Mouse (Mus musculus) C2C12 (cell line): ENCODE data around the gene P2rx4. TPM values are rescaled to one million over a fixed set of nuclear protein-coding genes. Genes with fewer than 3 reads are reported as not detected.

ENCODE experiments used
- H3K27me3 ChIP-seq: one replicate; pipeline ENCODE4 v1.6.1; 2011; ENCODE audit not compliant: control insufficient read depth, insufficient read depth, insufficient read length
- H3K36me3 ChIP-seq: one replicate; pipeline ENCODE4 v1.6.1; 2011; ENCODE audit not compliant: control insufficient read depth, insufficient read depth
- H3K4me3 ChIP-seq: one replicate; pipeline ENCODE4 v1.5.1; 2011; ENCODE audit warnings: mild to moderate bottlenecking, control low read depth; ENCODE audit not compliant: poor library complexity, insufficient read depth, severe bottlenecking
- H3K79me2 ChIP-seq: one replicate; pipeline ENCODE4 v1.6.1; 2011; ENCODE audit not compliant: control insufficient read depth, insufficient read depth
- H3K79me3 ChIP-seq: one replicate; pipeline ENCODE4 v1.6.1; 2011; ENCODE audit warnings: low read depth, control low read depth
- H3ac ChIP-seq: one replicate; pipeline ENCODE3; 2011; ENCODE audit warnings: low read depth; ENCODE audit not compliant: control insufficient read depth, insufficient read length
- CEBPB ChIP-seq: IDR thresholded peaks from one replicate; pipeline ENCODE4 v1.6.1; 2011; ENCODE audit warnings: low read depth, mild to moderate bottlenecking, control low read depth, moderate library complexity
- CTCF ChIP-seq: IDR thresholded peaks from one replicate; pipeline ENCODE4 v1.5.1; 2011; ENCODE audit not compliant: control insufficient read depth, insufficient read depth, insufficient read length
- FOSL1 ChIP-seq: IDR thresholded peaks from one replicate; pipeline ENCODE4 v1.8.0; 2011; ENCODE audit warnings: mild to moderate bottlenecking, low read length; ENCODE audit not compliant: poor library complexity, insufficient read depth, severe bottlenecking
- MAX ChIP-seq: IDR thresholded peaks from one replicate; pipeline ENCODE4 v1.6.1; 2011; ENCODE audit warnings: mild to moderate bottlenecking, control low read depth
- MYOD1 ChIP-seq: IDR thresholded peaks from one replicate; pipeline ENCODE4 v1.6.1; 2011; ENCODE audit warnings: low read depth; ENCODE audit not compliant: control insufficient read depth, insufficient read length
- MYOG ChIP-seq: IDR thresholded peaks from one replicate; pipeline ENCODE4 v1.6.1; 2011; ENCODE audit not compliant: control insufficient read depth, insufficient read length; ENCODE audit errors: extremely low read depth
- USF1 ChIP-seq: IDR thresholded peaks from one replicate; pipeline ENCODE4 v1.6.1; 2011; ENCODE audit warnings: low read depth, mild to moderate bottlenecking, control low read depth, moderate library complexity
- polyA plus RNA-seq: library from polyadenylated mRNA; unstranded; fragments of >200 nt; fragmentation: generic; extraction: Trizol; gene quantifications from one replicate; pipeline ENCODE4 v1.2.1, GENCODE M21; 2012; ENCODE audit warnings: missing spikeins

P2rx4 gene
- polyA plus RNA-seq, 1 experiment: 11.0 TPM

DNA sequence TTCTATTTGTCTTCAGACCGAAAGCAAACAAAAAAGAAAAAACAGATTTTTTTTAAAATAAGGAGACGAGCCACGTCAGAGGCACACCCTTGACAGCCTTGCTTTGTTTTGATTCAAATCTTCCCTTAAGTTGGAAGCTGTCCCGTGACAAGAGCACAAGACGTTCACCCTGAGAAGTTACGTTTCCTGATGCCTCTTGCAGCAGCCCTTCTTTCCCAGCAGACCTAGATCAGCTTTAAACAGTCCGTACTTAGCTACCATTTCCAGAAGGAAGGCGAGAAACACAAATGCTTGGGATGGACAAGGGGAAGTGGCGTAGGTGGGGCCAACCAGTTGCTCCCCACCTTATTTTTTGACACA lies 8.7 kb upstream of the P2rx4 start:
- Histone ChIP-seq H3K79me3 (no peaks in the 10 kb centered on the region), H3K79me2 (no peaks in the 10 kb centered on the region), H3ac (no peak overlapping the region), H3K36me3 (no peaks in the 10 kb centered on the region), H3K27me3 (no peaks in the 10 kb centered on the region), H3K4me3 (no peak overlapping the region)
- TF ChIP-seq CEBPB: no peak
- no peak for TF ChIP-seq MYOD1
- TF ChIP-seq CTCF: no peak
- TF ChIP-seq FOSL1: no peak
- no peak for TF ChIP-seq MAX
- TF ChIP-seq USF1: no peak
- TF ChIP-seq MYOG: no peak

DNA sequence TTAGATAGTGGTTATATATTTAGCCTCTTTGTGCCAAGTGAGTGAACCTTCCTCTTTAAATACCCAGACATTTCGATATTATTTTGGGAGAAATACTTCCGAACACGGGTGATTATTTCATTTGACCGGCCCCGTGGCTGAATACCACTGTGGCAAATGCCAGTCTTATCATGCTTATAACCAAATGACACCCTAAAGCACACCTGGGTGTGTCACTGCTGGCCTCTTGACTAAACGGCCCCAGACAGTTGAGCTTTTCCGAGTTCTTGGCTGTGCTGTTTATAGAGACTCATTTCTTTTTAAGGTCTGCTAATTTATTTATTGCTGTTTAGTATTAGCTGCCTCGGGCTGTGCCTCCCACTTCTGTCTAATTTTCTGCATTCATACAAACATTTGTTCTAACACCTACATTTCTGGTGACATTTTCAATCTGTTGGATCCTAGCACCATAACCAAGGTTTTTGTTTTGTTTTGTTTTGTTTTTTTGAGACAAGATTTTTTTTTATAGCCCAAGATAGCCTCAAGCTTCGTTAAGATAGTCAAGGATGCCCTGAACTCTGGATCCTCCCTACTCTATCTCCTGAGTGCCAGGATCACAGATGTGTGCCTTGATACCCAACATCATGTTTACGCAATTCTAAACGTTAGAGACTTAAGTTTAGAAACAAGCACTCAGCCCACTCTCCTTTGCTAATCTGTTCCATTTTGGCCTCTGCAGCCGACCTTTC lies 7.1 kb upstream of the P2rx4 start:
- no peaks in the 10 kb centered on the region for H3K27me3 ChIP-seq
- H3ac ChIP-seq: no peak overlapping the region
- no peaks in the 10 kb centered on the region for H3K79me3 ChIP-seq
- no peak overlapping the region for H3K4me3 ChIP-seq
- H3K79me2 ChIP-seq: no peaks in the 10 kb centered on the region
- TF ChIP-seq MAX: no peak
- no peak for TF ChIP-seq MYOD1
- no peak for TF ChIP-seq USF1
- TF ChIP-seq CTCF: no peak
- no peak for TF ChIP-seq FOSL1
- TF ChIP-seq CEBPB: no peak
- TF ChIP-seq MYOG: no peak
- no peaks in the 10 kb centered on the region for H3K36me3 ChIP-seq

- no peaks in the 10 kb centered on the region for H3K79me2 ChIP-seq
- no peak for TF ChIP-seq MAX
- no peak for TF ChIP-seq CEBPB
- TF ChIP-seq USF1: no peak
- no peak for TF ChIP-seq MYOG
- no peak for TF ChIP-seq CTCF
- no peak for TF ChIP-seq MYOD1
- no peak for TF ChIP-seq FOSL1
- no peaks in the 10 kb centered on the region for H3K79me3 ChIP-seq
- H3K36me3 ChIP-seq: no peaks in the 10 kb centered on the region
- H3ac ChIP-seq: no peak overlapping the region
- H3K4me3 ChIP-seq: no peak overlapping the region
- no peaks in the 10 kb centered on the region for H3K27me3 ChIP-seq
Measured at GRCm38 (mm10) chr5:122700837-122701212, 6.5 kb upstream of the P2rx4 start.

DNA sequence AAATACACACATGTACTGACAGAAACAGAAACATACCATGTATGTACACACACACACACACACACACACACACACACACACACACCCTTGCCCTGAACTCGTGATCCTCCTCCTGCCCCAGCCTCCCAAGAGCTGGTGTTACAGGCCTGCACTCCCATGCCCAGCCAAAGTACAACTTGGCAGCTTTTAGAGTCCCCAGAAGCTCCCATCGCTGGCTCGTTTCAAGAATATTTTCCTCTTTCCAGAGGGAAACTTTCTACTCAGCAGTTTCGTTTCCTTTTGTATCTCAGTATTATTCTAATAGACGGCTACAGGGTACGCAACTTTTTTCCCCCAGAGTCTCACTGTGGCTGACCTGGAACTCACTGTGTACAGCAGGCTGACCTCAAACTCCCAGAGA lies 5.2 kb upstream of the P2rx4 start:
- Histone ChIP-seq H3K79me3 (no peaks in the 10 kb centered on the region), H3ac (no peak overlapping the region), H3K4me3 (no peak overlapping the region), H3K79me2 (no peaks in the 10 kb centered on the region), H3K27me3 (no peaks in the 10 kb centered on the region), H3K36me3 (no peaks in the 10 kb centered on the region)
- no peak for TF ChIP-seq CTCF
- no peak for TF ChIP-seq FOSL1
- TF ChIP-seq MYOG: no peak
- no peak for TF ChIP-seq USF1
- no peak for TF ChIP-seq CEBPB
- TF ChIP-seq MAX: no peak
- TF ChIP-seq MYOD1: no peak

- TF ChIP-seq USF1 (no peak), MYOD1 (no peak), MAX (no peak), CEBPB (no peak)
Measured at GRCm38 (mm10) chr5:122703574-122703973, 3.8 kb upstream of the P2rx4 start.

DNA sequence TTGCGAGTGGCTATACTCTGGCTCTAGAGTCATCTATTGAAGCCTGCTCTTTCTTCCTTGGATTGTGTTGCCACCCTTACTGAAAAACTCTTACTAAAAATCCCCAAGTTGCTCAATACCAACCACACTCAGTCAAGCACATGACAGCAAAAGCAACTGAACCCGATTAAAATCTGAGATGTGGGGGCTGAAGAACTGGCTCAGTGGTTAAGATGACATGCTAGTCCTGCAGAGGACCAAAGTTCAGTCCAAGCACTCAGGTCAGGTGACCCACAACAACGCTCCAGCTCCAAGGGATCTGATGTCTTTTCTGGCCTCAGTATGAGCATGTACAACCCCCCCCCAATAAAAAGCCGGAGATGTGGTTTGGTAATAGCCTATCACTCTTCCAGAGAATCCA lies 2.8 kb upstream of the P2rx4 start:
- Histone ChIP-seq H3K27me3 (no peaks in the 10 kb centered on the region), H3ac (no peak overlapping the region), H3K79me2 (no peaks in the 10 kb centered on the region), H3K79me3 (no peaks in the 10 kb centered on the region), H3K4me3 (no peak overlapping the region), H3K36me3 (no peaks in the 10 kb centered on the region)
- TF ChIP-seq CEBPB (no peak), MAX (no peak), MYOD1 (no peak), USF1 (no peak), FOSL1 (no peak), MYOG (no peak), CTCF (no peak)

More at GRCm38 (mm10) chr5:122703574-122703973, 3.8 kb upstream of the P2rx4 start:
- Histone ChIP-seq H3K79me2 (no peaks in the 10 kb centered on the region), H3K27me3 (no peaks in the 10 kb centered on the region), H3ac (no peak overlapping the region), H3K79me3 (no peaks in the 10 kb centered on the region), H3K4me3 (no peak overlapping the region), H3K36me3 (no peaks in the 10 kb centered on the region)
